Mouse (Mus musculus) stomach, postnatal 0 days (tissue): ENCODE measurements around the gene Kank1. TPM values are rescaled to one million over a fixed set of nuclear protein-coding genes. Genes with fewer than 3 reads are reported as not detected.

Experiments used
- ATAC-seq: fragments of 200-750 bp; cut with Nextera tagmentation; 2 replicates; pipeline ENCODE4 v1.8.0; 2017; ENCODE audit not compliant: low FRiP score, low TSS enrichment
- DNase-seq: peaks from one replicate; pipeline ENCODE4 v3.0.0-alpha.2; 2016; ENCODE audit warnings: low spot score
- H3K27ac ChIP-seq: fragments of 300-500 bp; sonication (generic); replicated peaks from 2 replicates; pipeline ENCODE4 v1.5.1; 2014; ENCODE audit warnings: mild to moderate bottlenecking, control low read depth
- H3K27me3 ChIP-seq: fragments of 300-500 bp; sonication (generic); 2 replicates; pipeline ENCODE4 v1.6.1; 2014; ENCODE audit warnings: low read length; ENCODE audit not compliant: control insufficient read depth, insufficient read depth
- H3K36me3 ChIP-seq: fragments of 300-500 bp; sonication (generic); 2 replicates; pipeline ENCODE4 v1.6.1; 2014; ENCODE audit warnings: low read length, mixed read lengths; ENCODE audit not compliant: control insufficient read depth, insufficient read depth
- H3K4me1 ChIP-seq: fragments of 300-500 bp; sonication (generic); replicated peaks from 2 replicates; pipeline ENCODE4 v1.6.1; 2014; ENCODE audit warnings: antibody characterized with exemption; ENCODE audit not compliant: control insufficient read depth, insufficient read depth
- H3K4me2 ChIP-seq: fragments of 300-500 bp; sonication (generic); replicated peaks from 2 replicates; pipeline ENCODE4 v1.6.1; 2014; ENCODE audit warnings: low read depth, mild to moderate bottlenecking, control low read depth, moderate library complexity
- H3K4me3 ChIP-seq: fragments of 300-500 bp; sonication (generic); 2 replicates; pipeline ENCODE4 v1.5.1; 2014; ENCODE audit warnings: low read depth, low read length, control low read depth
- H3K9ac ChIP-seq: fragments of 300-500 bp; sonication (generic); 2 replicates; pipeline ENCODE4 v1.6.1; 2014; ENCODE audit warnings: mild to moderate bottlenecking, low read length, control low read depth, mixed read lengths
- H3K9me3 ChIP-seq: fragments of 300-500 bp; sonication (generic); 2 replicates; pipeline ENCODE4 v1.6.1; 2016; ENCODE audit warnings: low read length; ENCODE audit not compliant: control insufficient read depth
- CTCF ChIP-seq: IDR thresholded peaks from 2 replicates; pipeline ENCODE4 v1.5.1; 2016; ENCODE audit warnings: antibody characterized with exemption, low read depth, mild to moderate bottlenecking, moderate library complexity
- EP300 ChIP-seq: optimal IDR thresholded peaks from 2 replicates; pipeline ENCODE3; 2016; ENCODE audit warnings: antibody characterized with exemption
- WGBS: fragments of 180-500 bp; shearing (Covaris S2); extraction: QIAGEN DNeasy Blood & Tissue Kit; methylation state at CpG from one replicate; pipeline ENCODE4 v1.1.7; 2014; 5-methylcytosine and 5-hydroxymethylcytosine counted together
- polyA plus RNA-seq: library from polyadenylated mRNA; unstranded; fragments of >200 nt; fragmentation: Nextera tagmentation; extraction: Ambion mirVana; gene quantifications from 2 replicates; pipeline ENCODE4 v1.2.1, GENCODE M21; 2015

Gene Kank1
- polyA plus RNA-seq, 1 experiment from 2014 or later, result 24.5 TPM

DNA sequence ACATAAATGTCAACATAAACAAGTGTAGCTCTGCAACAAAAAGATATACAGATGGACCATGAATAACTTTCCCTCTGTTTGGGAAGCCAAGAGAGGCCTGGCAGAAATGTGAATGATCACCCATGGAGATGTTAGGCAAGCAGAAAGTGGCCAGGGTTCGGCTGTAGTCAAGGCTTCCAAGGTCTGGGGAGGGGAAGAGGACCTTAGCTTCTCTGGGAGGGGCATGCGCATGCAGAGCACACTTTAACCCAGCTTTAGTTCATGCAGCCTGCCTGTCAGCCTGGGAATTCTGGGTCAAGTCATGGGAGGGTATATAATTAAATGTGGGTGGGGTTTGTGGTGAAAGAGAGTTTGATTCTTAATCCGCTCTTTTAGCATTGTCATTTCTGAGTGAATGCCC is 180.9 kb downstream of the Kank1 start:
- no peak for TF ChIP-seq EP300
- no peak for TF ChIP-seq CTCF
- Histone ChIP-seq H3K9ac (no peak overlapping the region), H3K36me3 (no peaks in the 10 kb centered on the region; the same call in 1 of the 2 replicates), H3K27me3 (no peaks in the 10 kb centered on the region), H3K27ac (no peak overlapping the region; the same call in 1 of the 2 replicates), H3K4me1 (peaks cover 2% of the 10 kb centered on the region; the same call in 1 of the 2 replicates), H3K4me2 (no peak overlapping the region), H3K9me3 (no peaks in the 10 kb centered on the region), H3K4me3 (no peak overlapping the region)
- ATAC-seq (no peak), DNase-seq (no peak)
- WGBS, result 61% methylated on average over 3 of the region's 3 CpGs

DNA sequence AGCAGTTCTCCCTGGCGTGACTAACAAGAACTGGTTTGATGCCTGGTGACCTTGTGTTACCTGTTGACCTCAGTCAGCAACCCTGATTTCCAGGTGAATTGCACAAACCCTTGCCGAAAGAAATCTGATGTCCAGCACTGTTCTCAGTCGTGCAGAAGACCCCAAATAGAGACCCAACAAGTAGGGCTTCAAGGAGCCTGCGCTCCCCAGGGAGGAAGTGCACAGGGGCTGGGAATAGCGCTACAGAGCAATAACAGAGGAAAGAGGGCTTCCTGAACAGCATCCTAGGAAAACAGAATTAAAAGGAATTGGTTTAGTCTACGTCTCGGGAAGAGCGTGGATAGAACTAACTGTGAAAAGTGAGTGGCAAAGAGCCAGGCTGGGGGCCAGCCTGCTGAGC is 183.2 kb downstream of the Kank1 start:
- H3K27me3 ChIP-seq, result no peaks in the 10 kb centered on the region
- ATAC-seq (no peak), DNase-seq (no peak)
- TF ChIP-seq EP300, result no peak
- TF ChIP-seq CTCF, result no peak
- 0 out of 2 replicates have a peak overlapping the region, but pooled peaks have one; percentile 9 for H3K27ac ChIP-seq
- H3K9ac ChIP-seq, result 0 out of 2 replicates have a peak overlapping the region, but pooled peaks have one; percentile 13
- no peak overlapping the region for H3K4me3 ChIP-seq
- WGBS, result 72% methylated on average over 8 of the region's 8 CpGs
- no peaks in the 10 kb centered on the region for H3K9me3 ChIP-seq
- no peaks in the 10 kb centered on the region for H3K36me3 ChIP-seq
- H3K4me2 ChIP-seq, result no peak overlapping the region
- no peaks in the 10 kb centered on the region; the same call in 1 of the 2 replicates for H3K4me1 ChIP-seq

DNA sequence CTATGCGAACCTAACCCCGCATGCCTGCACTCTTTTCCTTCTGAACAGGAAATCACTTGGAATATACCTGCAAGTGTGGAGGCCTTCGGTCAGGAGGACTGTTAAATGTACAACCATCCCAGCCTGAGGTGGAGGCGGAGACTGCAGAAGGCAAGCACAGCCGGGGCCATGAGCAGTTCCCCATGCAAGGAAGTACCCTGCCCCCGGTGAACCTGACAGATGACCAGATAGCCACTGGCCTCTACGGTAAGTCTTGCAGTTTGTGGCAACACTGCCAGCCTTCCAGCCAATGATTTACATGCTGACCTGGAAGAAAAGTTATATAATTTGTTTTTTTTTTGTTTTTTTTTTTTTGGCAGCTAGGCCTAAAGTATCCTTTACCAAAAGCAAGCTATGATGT is 185.3 kb downstream of the Kank1 start:
- DNase-seq (no peak), ATAC-seq (no peak)
- H3K36me3 ChIP-seq, result 0 out of 2 replicates have a peak, but pooled peaks cover 10% of the 10 kb centered on the region
- no peak overlapping the region for H3K27ac ChIP-seq
- no peak overlapping the region for H3K4me3 ChIP-seq
- H3K4me1 ChIP-seq, result no peaks in the 10 kb centered on the region; the same call in 1 of the 2 replicates
- no peaks in the 10 kb centered on the region for H3K27me3 ChIP-seq
- no peak overlapping the region for H3K9ac ChIP-seq
- no peak for TF ChIP-seq CTCF
- no peak for TF ChIP-seq EP300
- no peak overlapping the region for H3K4me2 ChIP-seq
- no peaks in the 10 kb centered on the region for H3K9me3 ChIP-seq
- 72% methylated on average over 7 of the region's 7 CpGs for WGBS

DNA sequence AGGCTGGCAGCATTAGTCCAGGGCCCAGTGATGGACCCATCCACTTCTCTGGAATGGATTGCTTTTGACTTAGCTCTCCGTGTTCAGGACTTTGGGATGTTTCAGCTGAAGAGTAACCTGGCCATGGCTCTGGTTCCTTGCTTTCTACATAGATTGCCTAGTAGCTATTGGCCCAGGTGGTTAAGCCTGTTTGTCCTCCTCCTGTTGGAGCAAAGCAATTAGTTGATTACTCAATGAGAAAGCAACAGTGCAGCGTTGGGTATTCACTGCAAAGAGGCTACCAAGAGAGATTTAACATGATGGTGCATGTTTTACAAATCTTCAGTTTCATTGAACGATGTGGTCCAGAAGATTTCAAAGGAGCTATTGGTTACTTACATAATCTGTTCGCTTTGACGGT is 186.6 kb downstream of the Kank1 start:
- DNase-seq, result no peak
- 72% methylated on average over 5 of the region's 5 CpGs for WGBS
- Histone ChIP-seq H3K27me3 (no peaks in the 10 kb centered on the region), H3K27ac (no peak overlapping the region), H3K4me1 (no peaks in the 10 kb centered on the region; the same call in 1 of the 2 replicates), H3K9ac (no peak overlapping the region), H3K4me3 (no peak overlapping the region), H3K9me3 (no peaks in the 10 kb centered on the region), H3K4me2 (no peak overlapping the region), H3K36me3 (peaks cover 16% of the 10 kb centered on the region; the same call in 1 of the 2 replicates)
- TF ChIP-seq CTCF (no peak), EP300 (no peak)
- no peak for ATAC-seq

DNA sequence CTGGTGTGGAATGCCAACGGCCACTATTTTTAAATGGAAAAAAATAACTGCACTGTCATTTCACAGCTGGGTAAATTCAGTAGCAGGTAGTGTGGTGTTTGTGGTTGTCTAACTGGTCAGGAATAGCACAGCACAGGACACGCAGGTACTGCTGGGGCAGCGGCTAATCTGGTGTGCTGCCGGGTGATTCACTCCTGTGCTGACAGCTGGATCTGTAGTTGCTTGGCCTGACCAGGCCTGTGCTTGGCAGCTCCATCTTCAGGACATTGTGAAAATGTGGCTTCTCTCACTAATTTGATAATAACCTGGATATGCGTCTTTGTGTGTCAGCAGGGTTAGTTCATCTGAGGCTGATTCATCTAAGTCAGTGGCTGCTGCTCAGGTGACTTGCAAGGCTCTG is 189.7 kb downstream of the Kank1 start:
- Histone ChIP-seq H3K4me2 (no peak overlapping the region), H3K4me1 (no peaks in the 10 kb centered on the region), H3K9me3 (no peaks in the 10 kb centered on the region), H3K27ac (peak overlapping the region; percentile 40; the same call in 1 of the 2 replicates), H3K4me3 (no peak overlapping the region), H3K36me3 (peaks cover 34% of the 10 kb centered on the region), H3K9ac (no peak overlapping the region), H3K27me3 (no peaks in the 10 kb centered on the region)
- WGBS, result 70% methylated on average over 5 of the region's 5 CpGs
- TF ChIP-seq CTCF (peak; percentile 33), EP300 (no peak)
- DNase-seq (no peak), ATAC-seq (no peak)

DNA sequence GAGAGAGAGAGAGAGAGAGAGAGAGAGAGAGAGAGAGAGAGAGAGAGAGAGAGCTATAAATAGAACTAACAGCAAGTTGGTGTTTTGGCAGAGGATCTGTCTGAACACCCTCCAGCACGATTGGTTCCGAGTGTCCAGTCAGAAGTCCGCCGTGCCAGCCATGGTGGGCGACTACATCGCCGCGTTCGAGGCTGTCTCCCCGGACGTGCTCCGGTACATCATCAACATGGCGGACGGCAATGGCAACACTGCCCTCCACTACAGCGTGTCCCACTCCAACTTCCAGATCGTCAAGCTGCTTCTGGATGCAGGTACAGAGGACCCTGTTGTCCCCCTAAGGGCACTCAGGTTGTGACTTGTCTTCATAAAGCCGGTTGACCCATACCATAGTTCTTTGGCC is 191.1 kb downstream of the Kank1 start:
- no peak overlapping the region for H3K9ac ChIP-seq
- no peaks in the 10 kb centered on the region for H3K27me3 ChIP-seq
- H3K4me3 ChIP-seq, result no peak overlapping the region
- no peaks in the 10 kb centered on the region for H3K9me3 ChIP-seq
- TF ChIP-seq EP300, result no peak
- no peak for TF ChIP-seq CTCF
- DNase-seq (no peak), ATAC-seq (no peak)
- H3K36me3 ChIP-seq, result peaks cover 37% of the 10 kb centered on the region
- 88% methylated on average over 17 of the region's 17 CpGs for WGBS
- no peak overlapping the region for H3K4me2 ChIP-seq
- H3K27ac ChIP-seq, result 0 out of 2 replicates have a peak overlapping the region, but pooled peaks have one; percentile 35
- H3K4me1 ChIP-seq, result no peaks in the 10 kb centered on the region
